Mouse (Mus musculus): ENCODE results near the gene Pax3. TPM values are rescaled to one million over a fixed set of nuclear protein-coding genes. Genes with fewer than 3 reads are reported as not detected.

The Pax3 gene
- polyA plus RNA-seq (2014; fragmentation: Nextera tagmentation; extraction: Ambion mirVana): 16.0 and 23.6 TPM in 2 replicates

DNA sequence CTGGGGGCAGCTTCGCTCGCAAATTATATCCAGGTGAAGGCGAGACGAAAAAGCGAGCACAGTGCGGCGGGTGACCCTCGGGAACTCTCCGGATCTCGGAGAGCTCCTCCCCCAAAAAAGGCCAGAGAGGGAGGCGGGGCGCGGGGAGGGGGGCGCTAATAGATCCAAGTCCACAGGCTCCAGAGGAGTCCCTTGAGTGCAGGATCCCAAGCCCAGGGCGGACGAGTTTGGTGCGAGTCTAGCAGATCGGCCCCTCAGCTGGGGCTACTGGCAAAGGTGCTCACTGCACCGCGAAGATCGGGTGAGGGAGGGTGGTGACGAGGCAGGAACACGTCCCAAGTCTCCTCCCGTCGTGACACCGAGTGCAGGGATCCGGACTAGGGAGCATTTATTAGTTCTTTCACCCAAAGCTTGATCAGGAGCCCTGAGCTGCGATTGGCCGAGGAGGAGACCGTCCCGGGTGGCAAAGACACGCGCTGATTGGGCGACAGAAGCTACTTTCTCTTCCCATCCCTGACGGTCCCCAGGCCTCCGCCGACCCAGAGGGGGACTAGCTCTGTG, at the start of gene Pax3:
TSS of gene Pax3 (minus strand) at position 384 of the 561 bp plus-strand sequence.
- H3K27ac ChIP-seq (replicated peaks; ENCODE audit: low read depth, low read length): peak within 1 kb of the TSS; percentile 62
- no peaks in the 10 kb centered on the region for H3K36me3 ChIP-seq (ENCODE audit: control insufficient read depth, insufficient read depth, low read length)
- DNase-seq (peak; percentile 83), ATAC-seq (ENCODE audit: low FRiP score, low TSS enrichment) (peak; percentile 82)
- peak within 1 kb of the TSS; percentile 63 for H3K9ac ChIP-seq (replicated peaks; ENCODE audit: low read length)
- H3K4me2 ChIP-seq (ENCODE audit: low read length): peak within 1 kb of the TSS; percentile 80
- H3K4me1 ChIP-seq (ENCODE audit: control insufficient read depth, insufficient read depth, low read length): peaks cover 7% of the 10 kb centered on the region
- peak within 1 kb of the TSS; percentile 49 for H3K4me3 ChIP-seq (replicated peaks; ENCODE audit: low read depth, low read length)
- WGBS: under 1% methylated on average over 37 of the region's 37 CpGs
- no peaks in the 10 kb centered on the region for H3K9me3 ChIP-seq (ENCODE audit: control insufficient read depth, low read length)
- H3K27me3 ChIP-seq (ENCODE audit: control insufficient read depth, insufficient read depth, low read length): peaks cover 40% of the 10 kb centered on the region

- H3K9me3 ChIP-seq (ENCODE audit: control insufficient read depth, low read length): no peaks in the 10 kb centered on the region
- H3K27ac ChIP-seq (replicated peaks; ENCODE audit: low read depth, low read length): no peak overlapping the region
- H3K4me1 ChIP-seq (ENCODE audit: control insufficient read depth, insufficient read depth, low read length): no peaks in the 10 kb centered on the region
- H3K4me3 ChIP-seq (replicated peaks; ENCODE audit: low read depth, low read length): no peak overlapping the region
- DNase-seq: no peak
- ATAC-seq (ENCODE audit: low FRiP score, low TSS enrichment): no peak
- H3K36me3 ChIP-seq (ENCODE audit: control insufficient read depth, insufficient read depth, low read length): no peaks in the 10 kb centered on the region
- WGBS: 91% methylated on average over 5 of the region's 5 CpGs
- H3K4me2 ChIP-seq (ENCODE audit: low read length): no peak overlapping the region
- H3K9ac ChIP-seq (replicated peaks; ENCODE audit: low read length): no peak overlapping the region
- no peaks in the 10 kb centered on the region for H3K27me3 ChIP-seq (ENCODE audit: control insufficient read depth, insufficient read depth, low read length)
These were observed 37.4 kb upstream of the Pax3 start for GRCm38 (mm10) chr1:78234306-78234705.

DNA sequence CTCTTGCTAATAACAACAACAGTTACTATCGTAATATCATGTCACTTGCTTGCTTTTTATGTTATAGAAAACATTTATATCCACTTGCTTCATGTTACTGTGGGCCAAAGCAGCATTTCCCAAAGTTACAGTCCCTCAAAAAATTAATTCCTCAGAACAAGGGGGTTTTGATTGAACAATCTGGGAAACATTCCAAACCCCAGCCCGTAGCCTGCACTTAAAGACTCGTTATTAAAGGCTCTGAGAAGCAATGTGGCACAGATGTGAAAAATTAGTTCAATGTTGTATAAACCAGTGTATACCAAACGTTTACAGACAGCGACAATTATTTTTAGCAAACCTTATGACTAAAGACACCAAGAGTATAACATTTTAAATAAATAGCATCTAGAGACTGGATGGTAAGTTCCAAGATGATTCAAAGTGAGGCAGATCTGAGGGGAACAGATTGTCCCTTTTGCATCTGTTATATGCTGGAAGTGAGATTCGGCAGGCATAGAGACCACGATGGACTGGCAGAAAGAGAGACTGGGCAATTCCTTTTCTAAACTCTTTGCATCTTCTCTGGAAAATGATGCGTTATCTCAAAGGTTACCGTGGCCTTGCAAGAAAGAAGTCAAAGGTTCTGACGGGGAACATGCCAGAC, 35.1 kb upstream of the Pax3 start:
- no peaks in the 10 kb centered on the region for H3K4me1 ChIP-seq (ENCODE audit: control insufficient read depth, insufficient read depth, low read length)
- WGBS: 81% methylated on average over 10 of the region's 10 CpGs
- no peak overlapping the region for H3K27ac ChIP-seq (replicated peaks; ENCODE audit: low read depth, low read length)
- H3K27me3 ChIP-seq (ENCODE audit: control insufficient read depth, insufficient read depth, low read length): no peaks in the 10 kb centered on the region
- ATAC-seq (ENCODE audit: low FRiP score, low TSS enrichment) (no peak), DNase-seq (no peak)
- no peak overlapping the region for H3K9ac ChIP-seq (replicated peaks; ENCODE audit: low read length)
- H3K4me3 ChIP-seq (replicated peaks; ENCODE audit: low read depth, low read length): no peak overlapping the region
- H3K36me3 ChIP-seq (ENCODE audit: control insufficient read depth, insufficient read depth, low read length): no peaks in the 10 kb centered on the region
- no peak overlapping the region for H3K4me2 ChIP-seq (ENCODE audit: low read length)
- no peaks in the 10 kb centered on the region for H3K9me3 ChIP-seq (ENCODE audit: control insufficient read depth, low read length)

DNA sequence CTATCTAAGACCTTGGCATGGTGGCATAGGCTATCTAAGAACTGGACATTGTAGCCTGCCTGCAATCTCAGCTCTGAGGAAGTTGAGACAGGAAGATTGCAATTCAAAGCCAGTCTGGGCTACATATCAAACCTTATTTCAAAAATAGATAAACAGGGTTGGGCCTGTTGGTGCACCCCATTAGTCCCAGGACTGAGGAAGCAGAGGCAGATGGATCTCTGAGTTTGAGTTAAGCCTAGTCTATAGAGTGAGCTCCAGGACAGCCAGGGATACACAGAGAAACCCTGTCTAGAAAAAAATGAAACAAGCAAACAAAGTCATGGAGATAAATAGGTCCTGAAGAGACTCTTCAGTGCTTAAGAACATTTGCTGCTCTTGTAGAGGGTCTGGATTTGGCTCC, 32.9 kb upstream of the Pax3 start:
- no peaks in the 10 kb centered on the region for H3K36me3 ChIP-seq (ENCODE audit: control insufficient read depth, insufficient read depth, low read length)
- no peaks in the 10 kb centered on the region for H3K4me1 ChIP-seq (ENCODE audit: control insufficient read depth, insufficient read depth, low read length)
- H3K4me2 ChIP-seq (ENCODE audit: low read length): no peak overlapping the region
- no peak for DNase-seq
- H3K27me3 ChIP-seq (ENCODE audit: control insufficient read depth, insufficient read depth, low read length): no peaks in the 10 kb centered on the region
- H3K9me3 ChIP-seq (ENCODE audit: control insufficient read depth, low read length): no peaks in the 10 kb centered on the region
- H3K4me3 ChIP-seq (replicated peaks; ENCODE audit: low read depth, low read length): no peak overlapping the region
- H3K27ac ChIP-seq (replicated peaks; ENCODE audit: low read depth, low read length): no peak overlapping the region
- ATAC-seq (ENCODE audit: low FRiP score, low TSS enrichment): no peak
- no peak overlapping the region for H3K9ac ChIP-seq (replicated peaks; ENCODE audit: low read length)

- Histone ChIP-seq H3K4me3 (replicated peaks; ENCODE audit: low read depth, low read length) (no peak overlapping the region), H3K27me3 (ENCODE audit: control insufficient read depth, insufficient read depth, low read length) (no peaks in the 10 kb centered on the region), H3K9me3 (ENCODE audit: control insufficient read depth, low read length) (no peaks in the 10 kb centered on the region), H3K36me3 (ENCODE audit: control insufficient read depth, insufficient read depth, low read length) (no peaks in the 10 kb centered on the region), H3K9ac (replicated peaks; ENCODE audit: low read length) (no peak overlapping the region), H3K4me2 (ENCODE audit: low read length) (no peak overlapping the region), H3K27ac (replicated peaks; ENCODE audit: low read depth, low read length) (no peak overlapping the region), H3K4me1 (ENCODE audit: control insufficient read depth, insufficient read depth, low read length) (no peaks in the 10 kb centered on the region)
- DNase-seq: no peak
- 80% methylated on average over 5 of the region's 5 CpGs for WGBS
- ATAC-seq (ENCODE audit: low FRiP score, low TSS enrichment): no peak
These were observed 31.8 kb upstream of the Pax3 start for GRCm38 (mm10) chr1:78228771-78229170.

- Histone ChIP-seq H3K4me3 (replicated peaks; ENCODE audit: low read depth, low read length) (peak overlapping the region; percentile 61), H3K9me3 (ENCODE audit: control insufficient read depth, low read length) (no peaks in the 10 kb centered on the region), H3K27me3 (ENCODE audit: control insufficient read depth, insufficient read depth, low read length) (peaks cover 53% of the 10 kb centered on the region), H3K27ac (replicated peaks; ENCODE audit: low read depth, low read length) (no peak overlapping the region), H3K9ac (replicated peaks; ENCODE audit: low read length) (no peak overlapping the region; the same call in 1 of the 2 replicates), H3K4me1 (ENCODE audit: control insufficient read depth, insufficient read depth, low read length) (peaks cover 20% of the 10 kb centered on the region), H3K4me2 (ENCODE audit: low read length) (peak overlapping the region; percentile 89), H3K36me3 (ENCODE audit: control insufficient read depth, insufficient read depth, low read length) (no peaks in the 10 kb centered on the region)
- peak; percentile 57 for DNase-seq
- 0 out of 2 replicates have a peak, but pooled peaks have one; percentile 22 for ATAC-seq (ENCODE audit: low FRiP score, low TSS enrichment)
- WGBS: 3% methylated on average over 19 of the region's 19 CpGs
These were observed 21.3 kb upstream of the Pax3 start for GRCm38 (mm10) chr1:78218057-78218780.

GRCm38 (mm10) chr1:78217151-78218034, 20.5 kb upstream of the Pax3 start:
- Histone ChIP-seq H3K9me3 (ENCODE audit: control insufficient read depth, low read length) (no peaks in the 10 kb centered on the region), H3K36me3 (ENCODE audit: control insufficient read depth, insufficient read depth, low read length) (no peaks in the 10 kb centered on the region), H3K4me2 (ENCODE audit: low read length) (peak overlapping the region; percentile 89), H3K4me1 (ENCODE audit: control insufficient read depth, insufficient read depth, low read length) (peaks cover 20% of the 10 kb centered on the region), H3K9ac (replicated peaks; ENCODE audit: low read length) (peak overlapping the region; percentile 57), H3K27me3 (ENCODE audit: control insufficient read depth, insufficient read depth, low read length) (peaks cover 61% of the 10 kb centered on the region), H3K4me3 (replicated peaks; ENCODE audit: low read depth, low read length) (peak overlapping the region; percentile 61), H3K27ac (replicated peaks; ENCODE audit: low read depth, low read length) (no peak overlapping the region; the same call in 1 of the 2 replicates)
- DNase-seq (peak; percentile 82), ATAC-seq (ENCODE audit: low FRiP score, low TSS enrichment) (peak; percentile 74)
- WGBS: under 1% methylated on average over 78 of the region's 79 CpGs

- H3K9ac ChIP-seq (replicated peaks; ENCODE audit: low read length): peak overlapping the region; percentile 57
- DNase-seq: peak; percentile 83
- peak; percentile 71 for ATAC-seq (ENCODE audit: low FRiP score, low TSS enrichment)
- H3K4me1 ChIP-seq (ENCODE audit: control insufficient read depth, insufficient read depth, low read length): peaks cover 20% of the 10 kb centered on the region
- no peaks in the 10 kb centered on the region for H3K9me3 ChIP-seq (ENCODE audit: control insufficient read depth, low read length)
- H3K27me3 ChIP-seq (ENCODE audit: control insufficient read depth, insufficient read depth, low read length): peaks cover 69% of the 10 kb centered on the region
- H3K27ac ChIP-seq (replicated peaks; ENCODE audit: low read depth, low read length): no peak overlapping the region; the same call in 1 of the 2 replicates
- H3K4me3 ChIP-seq (replicated peaks; ENCODE audit: low read depth, low read length): peak overlapping the region; percentile 61
- no peaks in the 10 kb centered on the region for H3K36me3 ChIP-seq (ENCODE audit: control insufficient read depth, insufficient read depth, low read length)
- WGBS: under 1% methylated on average over 79 of the region's 79 CpGs
- peak overlapping the region; percentile 89 for H3K4me2 ChIP-seq (ENCODE audit: low read length)
These were observed 19.7 kb upstream of the Pax3 start for GRCm38 (mm10) chr1:78216509-78217141.
